Mouse (Mus musculus) B cell, adult 62 days (primary cell): ENCODE measurements around the gene Card9. TPM values are rescaled to one million over a fixed set of nuclear protein-coding genes. Genes with fewer than 3 reads are reported as not detected.

Experiments
- total RNA-seq: library from RNA; stranded (reverse); gene quantifications from 4 replicates; pipeline ENCODE4 v1.2.4, GENCODE M21; 2023

Gene Card9
- 0.85 TPM in 1 of 4 replicates, not detected in the others for total RNA-seq

DNA sequence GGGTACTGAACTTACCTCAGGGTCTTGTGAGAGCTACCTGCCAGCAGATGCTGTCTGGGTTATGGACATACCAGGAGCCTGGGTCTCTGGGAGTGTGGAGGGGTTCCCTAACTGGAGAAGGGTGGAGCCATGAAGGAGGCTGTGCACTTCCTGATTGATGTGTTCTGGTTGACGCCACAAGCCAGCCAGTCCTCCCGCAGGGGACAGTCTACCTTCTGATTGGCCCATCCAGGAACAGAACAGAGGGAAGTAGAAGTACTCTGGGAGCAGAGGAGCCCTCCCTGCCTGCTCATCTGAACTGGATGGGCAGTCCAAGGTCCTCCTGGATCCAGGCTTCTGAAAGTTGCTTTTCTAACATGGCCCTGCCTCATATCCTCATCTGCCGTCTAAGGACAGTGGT, at the start of gene Card9:
TSS of gene Card9 (minus strand) at position 147 of the 400 bp plus-strand sequence.

DNA sequence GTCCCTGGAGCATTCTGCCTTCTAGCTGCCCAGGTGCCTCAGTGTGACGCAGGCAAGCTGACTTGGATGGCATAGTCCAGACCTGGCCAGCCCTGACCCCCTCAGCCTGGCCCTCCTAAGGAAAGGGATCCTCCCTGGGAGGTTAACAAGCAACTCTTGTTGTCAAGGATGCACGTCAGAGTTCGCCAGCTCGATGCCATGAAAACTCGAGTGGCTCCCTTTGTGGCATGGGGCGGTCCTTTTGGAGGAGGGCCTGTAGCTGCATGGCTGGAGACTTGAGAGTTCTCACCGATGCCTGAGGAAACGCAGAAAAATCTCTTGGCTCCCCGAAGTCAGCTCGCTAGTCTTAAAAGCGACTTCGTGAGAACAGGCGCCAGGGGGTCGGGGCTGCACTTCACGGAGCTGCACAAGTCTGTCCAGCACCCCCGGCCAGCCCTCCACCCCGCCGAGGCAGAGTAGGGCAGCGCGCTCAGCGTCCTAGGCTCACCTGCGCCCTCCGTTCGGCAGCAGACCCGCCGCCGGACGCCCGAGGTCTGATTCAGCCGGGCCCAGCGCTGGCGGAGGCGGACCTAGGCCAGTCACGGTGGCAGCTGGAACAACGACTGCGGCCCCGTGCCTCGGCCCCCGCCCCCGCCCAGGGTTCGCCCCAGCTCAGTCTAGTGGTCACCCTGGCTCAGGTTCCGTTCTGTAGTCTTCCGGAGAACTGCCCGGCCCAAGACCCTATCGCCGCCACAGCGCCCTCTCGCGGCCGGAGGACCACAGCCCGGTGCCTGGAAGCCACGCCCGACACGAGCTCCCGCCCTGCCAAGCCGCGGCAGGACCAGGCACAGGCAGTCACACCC, 48.0 kb upstream of the Card9 start, which contains the start of gene Inpp5e:
TSS of gene Inpp5e (minus strand) at position 689 of the 842 bp plus-strand sequence.

DNA sequence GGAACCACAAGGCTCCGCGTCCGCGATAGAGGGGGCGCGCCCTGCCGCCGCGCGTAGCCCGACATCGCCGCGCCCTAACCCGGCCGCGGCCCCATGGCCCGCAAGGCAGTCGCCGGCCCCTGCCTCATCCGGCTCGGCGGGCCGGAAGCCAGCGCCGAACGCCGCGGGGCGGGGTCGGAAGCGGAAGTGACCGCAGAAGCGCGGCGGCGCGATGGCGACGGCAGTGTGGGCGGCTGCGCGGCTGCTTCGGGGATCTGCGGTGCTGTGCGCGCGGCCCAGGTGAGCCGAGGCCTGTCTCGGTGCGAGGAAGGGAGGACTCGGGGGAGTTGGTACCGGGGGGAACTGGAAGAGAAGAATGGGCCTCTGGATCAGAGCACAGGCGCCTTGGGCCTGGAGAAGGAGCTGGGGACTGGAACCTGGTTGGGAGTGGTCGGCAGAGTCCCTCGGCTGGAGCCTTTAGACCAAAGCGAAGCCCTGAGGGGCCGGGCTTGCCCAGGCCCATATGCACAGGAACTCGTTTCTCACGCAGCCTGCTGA, 28.5 kb upstream of the Card9 start, which contains the start of the genes Entr1 and Pmpca:
TSS of gene Entr1 (minus strand) at position 163 of the 537 bp plus-strand sequence.
TSS of gene Pmpca (plus strand) at position 186 of the 537 bp plus-strand sequence.

DNA sequence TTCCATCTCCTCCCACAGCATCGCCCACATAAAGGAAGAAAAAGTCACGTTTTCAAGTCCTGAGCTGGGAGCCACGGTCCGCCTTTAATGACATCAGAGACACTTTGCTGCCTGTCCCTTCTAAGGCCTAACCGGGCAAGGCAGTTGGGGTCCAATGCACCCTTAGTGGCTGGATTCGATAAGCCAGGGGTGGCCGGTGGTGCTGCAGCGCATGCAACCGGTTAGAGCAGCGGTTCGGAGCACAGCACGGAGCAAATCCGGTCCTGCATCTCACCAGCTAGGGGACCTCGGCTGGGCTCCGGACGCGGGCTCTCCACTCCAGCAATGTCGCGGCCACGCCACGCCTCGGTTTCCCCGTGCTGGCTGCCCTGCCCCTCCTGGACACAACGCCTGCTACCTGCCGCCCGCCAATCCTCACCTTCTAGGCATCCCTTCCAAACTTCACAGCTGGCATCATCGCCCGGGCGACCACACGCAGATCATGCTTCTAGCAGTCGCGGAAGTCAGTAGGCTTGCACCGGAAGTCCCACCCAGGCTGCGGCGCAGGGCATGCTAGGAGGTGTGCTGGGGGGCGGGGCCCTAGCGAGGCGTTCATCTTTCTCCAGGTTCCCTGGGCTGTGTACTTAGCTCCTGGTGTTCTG, 19.5 kb upstream of the Card9 start, which contains the start of gene Snapc4:
TSS of gene Snapc4 (minus strand) at position 523 of the 641 bp plus-strand sequence.

DNA sequence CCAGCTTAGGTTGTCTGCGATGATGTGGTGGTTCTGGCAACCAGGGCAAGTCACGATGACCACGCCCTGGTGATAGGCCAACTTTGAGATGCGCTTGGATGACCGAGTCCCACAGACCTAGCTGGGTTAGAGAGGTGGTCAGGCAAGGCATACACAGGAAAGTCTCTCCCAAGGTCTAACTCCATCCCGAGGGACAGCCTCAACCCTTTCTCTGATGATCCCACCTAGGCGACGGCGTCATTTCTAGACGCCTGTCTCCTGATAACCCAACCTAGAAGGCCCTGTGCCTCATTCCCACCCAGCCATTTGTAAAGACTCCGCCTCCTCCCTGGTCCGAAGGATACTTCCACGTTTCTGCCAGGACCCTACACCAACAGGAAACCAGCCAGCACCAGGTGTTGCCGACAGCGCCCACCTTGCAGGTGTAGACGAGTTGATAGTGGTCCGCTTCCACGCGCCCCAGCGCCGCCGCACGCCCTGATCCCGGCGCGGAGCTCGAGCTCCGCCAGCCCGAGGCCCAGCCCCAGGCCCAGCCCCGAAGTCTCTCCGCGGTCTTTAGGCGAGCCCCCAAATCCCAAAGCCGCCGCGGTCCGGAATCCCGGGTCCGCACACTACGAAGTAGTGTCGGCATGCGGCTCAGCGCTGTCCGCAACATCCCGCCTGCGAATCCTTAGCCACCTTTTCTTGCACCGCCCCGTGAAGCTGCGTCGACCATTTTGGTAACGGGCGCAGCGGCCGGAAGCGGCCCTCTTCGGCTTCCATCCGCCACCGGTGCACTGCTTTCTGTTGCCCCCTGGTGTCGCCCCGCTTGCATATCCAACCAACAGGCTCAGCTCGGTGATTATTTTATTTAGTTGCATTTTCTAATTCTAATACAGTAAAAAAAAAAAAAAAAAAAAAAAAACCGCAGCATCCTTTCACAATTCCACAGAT, 9.1 kb downstream of the Card9 start, which contains the start of gene Dnlz:
TSS of gene Dnlz (minus strand) at position 753 of the 933 bp plus-strand sequence.

DNA sequence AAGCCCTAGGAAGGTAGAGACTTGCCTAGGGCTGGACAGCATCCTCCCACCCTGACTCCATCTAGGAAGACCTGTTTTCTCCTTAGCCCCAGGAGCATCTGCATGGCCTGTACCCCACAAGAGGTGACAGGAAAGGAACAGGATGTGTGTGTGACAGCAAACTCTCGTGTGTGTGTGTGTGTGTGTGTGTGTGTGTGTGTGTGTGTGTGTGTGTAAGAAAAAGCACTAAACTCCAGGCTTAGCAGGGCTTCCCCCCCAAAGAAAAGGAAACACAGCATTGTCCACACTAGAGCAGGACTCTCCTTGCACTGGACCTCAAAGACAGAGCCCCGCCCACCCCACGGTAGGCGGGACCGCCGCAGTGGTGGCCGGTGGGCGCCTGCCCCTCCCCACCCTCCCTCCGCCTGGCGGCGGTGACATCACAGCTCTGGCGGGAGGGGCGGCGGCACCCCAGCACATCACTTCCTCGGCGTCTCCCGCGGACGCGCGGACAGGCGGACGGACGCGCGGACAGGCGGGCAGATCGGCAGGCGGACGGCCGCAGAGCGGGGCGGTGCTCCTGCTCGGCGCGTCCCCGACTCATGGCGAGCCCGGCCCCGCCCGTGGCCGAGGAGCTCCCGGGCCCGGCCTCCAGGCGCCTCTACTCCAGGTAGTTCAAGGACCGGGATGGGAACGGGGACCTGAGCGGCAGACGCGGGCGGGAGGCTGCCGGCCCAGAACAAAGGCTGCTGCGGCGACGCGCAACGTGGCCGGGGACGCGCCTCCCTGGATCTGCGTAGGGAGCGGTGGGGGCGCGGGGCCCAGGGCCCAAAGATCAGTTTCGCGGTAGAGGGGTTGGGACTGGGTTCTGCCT, 45.4 kb downstream of the Card9 start, which contains the start of gene Gpsm1:
TSS of gene Gpsm1 (plus strand) at position 444 of the 853 bp plus-strand sequence.

Other genes starting within 250 kb of the Card9 start
- gene Nacc2, start 237.7 kb downstream of the Card9 start, total RNA-seq = 0.83 to 1.3 TPM (median 1.2 TPM) in 4 replicates
- not detected in 4 replicates for gene Lhx3, start 152.6 kb downstream of the Card9 start, total RNA-seq
- 7.5 to 8.7 TPM (median 8.3 TPM) in 4 replicates for gene Qsox2, start 123.4 kb downstream of the Card9 start, total RNA-seq
- not detected in 4 replicates for gene Ccdc187, start 66.4 kb downstream of the Card9 start, total RNA-seq
- 25.3 to 37.7 TPM (median 35.4 TPM) in 4 replicates for gene Gpsm1, start 45.4 kb downstream of the Card9 start, total RNA-seq
- 7.3 to 10.1 TPM (median 8.8 TPM) in 4 replicates for gene Dnlz, start 8.8 kb downstream of the Card9 start, total RNA-seq
- gene Snapc4, start 19.7 kb upstream of the Card9 start, total RNA-seq = 104 to 118 TPM (median 114 TPM) in 4 replicates
- gene Entr1, start 28.4 kb upstream of the Card9 start, total RNA-seq = 115 to 127 TPM (median 119 TPM) in 4 replicates
- gene Pmpca, start 28.4 kb upstream of the Card9 start, total RNA-seq = 81.4 to 89.8 TPM (median 85.5 TPM) in 4 replicates
- 28.5 to 37.9 TPM (median 33.8 TPM) in 4 replicates for gene Inpp5e, start 48.3 kb upstream of the Card9 start, total RNA-seq
- gene Sec16a, start 84.3 kb upstream of the Card9 start, total RNA-seq = 84.8 to 109 TPM (median 93.3 TPM) in 4 replicates
- gene Notch1, start 155.7 kb upstream of the Card9 start, total RNA-seq = 24.4 to 28.2 TPM (median 25.5 TPM) in 4 replicates
- gene Egfl7, start 219.1 kb upstream of the Card9 start, total RNA-seq = 1.4 to 2.6 TPM (median 2.5 TPM) in 3 of 4 replicates, not detected in the other
- gene Gm20532, start 225.7 kb upstream of the Card9 start, total RNA-seq = not detected in 4 replicates
- gene Agpat2, start 243.5 kb upstream of the Card9 start, total RNA-seq = 20.3 to 25.0 TPM (median 20.7 TPM) in 4 replicates